Mouse (Mus musculus) liver, embryonic 15.5 days (tissue): ENCODE data around the gene Farp1. TPM values are rescaled to one million over a fixed set of nuclear protein-coding genes. Genes with fewer than 3 reads are reported as not detected.

Source experiments
- ATAC-seq: fragments of 200-750 bp; cut with Nextera tagmentation; 2 replicates; pipeline ENCODE4 v1.8.0; 2017; ENCODE audit warnings: moderate number of reproducible peaks, mild to moderate bottlenecking, moderate library complexity; ENCODE audit not compliant: insufficient read depth
- H3K27ac ChIP-seq: fragments of 300-500 bp; sonication (generic); replicated peaks from 2 replicates; pipeline ENCODE4 v1.5.1; 2015; ENCODE audit warnings: mild to moderate bottlenecking, inconsistent platforms
- H3K27me3 ChIP-seq: fragments of 300-500 bp; sonication (generic); 2 replicates; pipeline ENCODE4 v1.6.1; 2015; ENCODE audit warnings: mild to moderate bottlenecking, inconsistent platforms
- H3K36me3 ChIP-seq: fragments of 300-500 bp; sonication (generic); replicated peaks from 2 replicates; pipeline ENCODE4 v1.6.1; 2015; ENCODE audit warnings: moderate library complexity, mild to moderate bottlenecking, inconsistent platforms
- H3K4me1 ChIP-seq: fragments of 300-500 bp; sonication (generic); replicated peaks from 2 replicates; pipeline ENCODE4 v1.6.1; 2015; ENCODE audit warnings: inconsistent platforms
- H3K4me2 ChIP-seq: fragments of 300-500 bp; sonication (generic); 2 replicates; pipeline ENCODE4 v1.6.1; 2015; ENCODE audit warnings: moderate library complexity, mild to moderate bottlenecking, inconsistent platforms
- H3K4me3 ChIP-seq: fragments of 300-500 bp; sonication (generic); replicated peaks from 2 replicates; pipeline ENCODE4 v1.5.1; 2015; ENCODE audit warnings: mild to moderate bottlenecking, inconsistent platforms
- H3K9ac ChIP-seq: fragments of 300-500 bp; sonication (generic); 2 replicates; pipeline ENCODE4 v1.6.1; 2015; ENCODE audit warnings: moderate library complexity, mild to moderate bottlenecking, inconsistent platforms
- H3K9me3 ChIP-seq: fragments of 300-500 bp; sonication (generic); replicated peaks from 2 replicates; pipeline ENCODE4 v1.6.1; 2016; ENCODE audit warnings: inconsistent platforms
- WGBS: fragments of 180-500 bp; shearing (Covaris S2); methylation state at CpG from one replicate; pipeline ENCODE4 v1.1.7; 2015; ENCODE audit warnings: mixed read lengths; ENCODE audit not compliant: insufficient replicate concordance; 5-methylcytosine and 5-hydroxymethylcytosine counted together
- polyA plus RNA-seq: library from polyadenylated mRNA; unstranded; fragments of >200 nt; fragmentation: Nextera tagmentation; extraction: Ambion mirVana; gene quantifications from 2 replicates; pipeline ENCODE4 v1.2.1, GENCODE M21; 2015

Farp1 gene
- polyA plus RNA-seq, 1 experiment from 2014 or later: 3.2 TPM

- WGBS: 26% methylated on average over 4 of the region's 4 CpGs
- Histone ChIP-seq H3K27ac (no peak overlapping the region), H3K36me3 (0 out of 2 replicates have a peak, but pooled peaks cover 4% of the 10 kb centered on the region), H3K4me1 (peaks cover 6% of the 10 kb centered on the region; the same call in 1 of the 2 replicates), H3K4me3 (no peak overlapping the region), H3K9ac (no peak overlapping the region), H3K4me2 (no peak overlapping the region), H3K27me3 (no peaks in the 10 kb centered on the region), H3K9me3 (no peaks in the 10 kb centered on the region)
- no peak for ATAC-seq
Measured at GRCm38 (mm10) chr14:121262606-121263005, 227.6 kb downstream of the Farp1 start.

- H3K9ac ChIP-seq: no peak overlapping the region
- no peaks in the 10 kb centered on the region for H3K27me3 ChIP-seq
- WGBS: 55% methylated on average over 2 of the region's 2 CpGs
- H3K9me3 ChIP-seq: no peaks in the 10 kb centered on the region
- peaks cover 6% of the 10 kb centered on the region; the same call in 1 of the 2 replicates for H3K4me1 ChIP-seq
- no peak overlapping the region for H3K4me2 ChIP-seq
- H3K36me3 ChIP-seq: no peaks in the 10 kb centered on the region
- no peak overlapping the region for H3K4me3 ChIP-seq
- H3K27ac ChIP-seq: no peak overlapping the region
- ATAC-seq: no peak
Measured at GRCm38 (mm10) chr14:121263912-121264311, 228.9 kb downstream of the Farp1 start.

GRCm38 (mm10) chr14:121264453-121264852, 229.5 kb downstream of the Farp1 start:
- WGBS: 73% methylated on average over 6 of the region's 6 CpGs
- ATAC-seq: no peak

GRCm38 (mm10) chr14:121267801-121268200, 232.8 kb downstream of the Farp1 start:
- ATAC-seq: no peak

More at GRCm38 (mm10) chr14:121264453-121264852, 229.5 kb downstream of the Farp1 start:
- Histone ChIP-seq H3K9ac (no peak overlapping the region), H3K9me3 (no peaks in the 10 kb centered on the region), H3K27me3 (no peaks in the 10 kb centered on the region), H3K27ac (no peak overlapping the region), H3K4me3 (no peak overlapping the region), H3K4me2 (no peak overlapping the region), H3K4me1 (peaks cover 6% of the 10 kb centered on the region; the same call in 1 of the 2 replicates), H3K36me3 (no peaks in the 10 kb centered on the region)

GRCm38 (mm10) chr14:121270490-121270889, 235.5 kb downstream of the Farp1 start:
- H3K9ac ChIP-seq: no peak overlapping the region
- H3K27me3 ChIP-seq: no peaks in the 10 kb centered on the region
- H3K9me3 ChIP-seq: no peaks in the 10 kb centered on the region
- no peaks in the 10 kb centered on the region for H3K4me1 ChIP-seq
- no peak overlapping the region for H3K27ac ChIP-seq
- H3K4me3 ChIP-seq: no peak overlapping the region
- peaks cover 3% of the 10 kb centered on the region; the same call in 1 of the 2 replicates for H3K36me3 ChIP-seq
- no peak for ATAC-seq
- WGBS: 48% methylated on average over 6 of the region's 6 CpGs
- no peak overlapping the region for H3K4me2 ChIP-seq

More at GRCm38 (mm10) chr14:121267801-121268200, 232.8 kb downstream of the Farp1 start:
- Histone ChIP-seq H3K36me3 (peaks cover 3% of the 10 kb centered on the region; the same call in 1 of the 2 replicates), H3K27me3 (no peaks in the 10 kb centered on the region), H3K4me1 (no peaks in the 10 kb centered on the region), H3K27ac (no peak overlapping the region), H3K9me3 (no peaks in the 10 kb centered on the region), H3K4me2 (no peak overlapping the region), H3K4me3 (no peak overlapping the region), H3K9ac (no peak overlapping the region)
- WGBS: 74% methylated on average over 8 of the region's 8 CpGs

- Histone ChIP-seq H3K4me3 (no peak overlapping the region), H3K4me2 (no peak overlapping the region), H3K9me3 (no peaks in the 10 kb centered on the region), H3K36me3 (peaks cover 5% of the 10 kb centered on the region; the same call in 1 of the 2 replicates), H3K27me3 (no peaks in the 10 kb centered on the region), H3K27ac (no peak overlapping the region), H3K4me1 (no peaks in the 10 kb centered on the region), H3K9ac (no peak overlapping the region)
- ATAC-seq: no peak
- 70% methylated on average over 12 of the region's 12 CpGs for WGBS
Measured at GRCm38 (mm10) chr14:121274985-121275384, 240.0 kb downstream of the Farp1 start.

- WGBS: 75% methylated on average over 10 of the region's 10 CpGs
- Histone ChIP-seq H3K27ac (no peak overlapping the region), H3K4me1 (no peaks in the 10 kb centered on the region), H3K9ac (no peak overlapping the region), H3K36me3 (peaks cover 5% of the 10 kb centered on the region; the same call in 1 of the 2 replicates), H3K4me3 (no peak overlapping the region), H3K9me3 (no peaks in the 10 kb centered on the region), H3K4me2 (no peak overlapping the region), H3K27me3 (no peaks in the 10 kb centered on the region)
- no peak for ATAC-seq
Measured at GRCm38 (mm10) chr14:121276016-121276415, 241.0 kb downstream of the Farp1 start.

- no peak overlapping the region for H3K4me2 ChIP-seq
- no peak for ATAC-seq
Measured at GRCm38 (mm10) chr14:121279106-121279505, 244.1 kb downstream of the Farp1 start.

GRCm38 (mm10) chr14:121280601-121281335, 245.8 kb downstream of the Farp1 start:
- no peak overlapping the region for H3K27ac ChIP-seq
- H3K4me1 ChIP-seq: no peaks in the 10 kb centered on the region
- ATAC-seq: no peak
- H3K9ac ChIP-seq: no peak overlapping the region
- whole genome bisulfite sequencing: 72% methylated on average over 16 of the region's 16 CpGs
- peaks cover 39% of the 10 kb centered on the region for H3K36me3 ChIP-seq
- H3K4me2 ChIP-seq: no peak overlapping the region
- H3K4me3 ChIP-seq: no peak overlapping the region
- H3K9me3 ChIP-seq: no peaks in the 10 kb centered on the region
- H3K27me3 ChIP-seq: no peaks in the 10 kb centered on the region

More at GRCm38 (mm10) chr14:121279106-121279505, 244.1 kb downstream of the Farp1 start:
- Histone ChIP-seq H3K36me3 (peaks cover 24% of the 10 kb centered on the region), H3K4me3 (no peak overlapping the region), H3K27me3 (no peaks in the 10 kb centered on the region), H3K9ac (no peak overlapping the region), H3K9me3 (no peaks in the 10 kb centered on the region), H3K4me1 (no peaks in the 10 kb centered on the region), H3K27ac (no peak overlapping the region)
- 25% methylated on average over 6 of the region's 6 CpGs for WGBS

GRCm38 (mm10) chr14:121281336-121281710, 246.3 kb downstream of the Farp1 start:
- Histone ChIP-seq H3K4me2 (no peak overlapping the region), H3K9me3 (no peaks in the 10 kb centered on the region), H3K4me1 (no peaks in the 10 kb centered on the region), H3K27ac (no peak overlapping the region), H3K9ac (no peak overlapping the region), H3K4me3 (no peak overlapping the region), H3K27me3 (no peaks in the 10 kb centered on the region), H3K36me3 (peaks cover 42% of the 10 kb centered on the region)
- no peak for ATAC-seq

- no peak overlapping the region for H3K4me3 ChIP-seq
- no peak for ATAC-seq
- no peak overlapping the region for H3K27ac ChIP-seq
- peaks cover 76% of the 10 kb centered on the region for H3K36me3 ChIP-seq
- H3K9ac ChIP-seq: no peak overlapping the region
- no peak overlapping the region for H3K4me2 ChIP-seq
- no peaks in the 10 kb centered on the region for H3K27me3 ChIP-seq
- 87% methylated on average over 14 of the region's 14 CpGs for WGBS
- no peaks in the 10 kb centered on the region for H3K9me3 ChIP-seq
- no peaks in the 10 kb centered on the region for H3K4me1 ChIP-seq
Measured at GRCm38 (mm10) chr14:121285379-121286120, 250.6 kb downstream of the Farp1 start.
